Mouse (Mus musculus): Measurements from ENCODE around the gene Olfr2.

- TF ChIP-seq MAX (IDR thresholded peaks at IDR 0.05; ENCODE audit: low read length) (no peak), POLR2A (IDR thresholded peaks at IDR 0.05; ENCODE audit: control insufficient read depth in 1 of 2, insufficient read depth in 1 of 2, low read depth in 1 of 2, low read length in 2 of 2, poor library complexity in 1 of 2) (no peak), MXI1 (IDR thresholded peaks at IDR 0.05; ENCODE audit: low read depth, low read length) (no peak), GABPA (IDR thresholded peaks at IDR 0.05; ENCODE audit: low read depth, low read length) (no peak), EP300 (IDR thresholded peaks at IDR 0.05; ENCODE audit: low read depth in 1 of 2, low read length in 2 of 2) (no peak), CHD1 (IDR thresholded peaks at IDR 0.05; ENCODE audit: low read depth, low read length) (no peak), CTCF (IDR thresholded peaks at IDR 0.05 in 2 of 3, conservative IDR thresholded peaks at IDR 0.05 in 1 of 3; ENCODE audit: control insufficient read depth in 1 of 3, insufficient read depth in 1 of 3, low read depth in 2 of 3, low read length in 3 of 3, poor library complexity in 1 of 3, severe bottlenecking in 1 of 3) (no peak), ETS1 (IDR thresholded peaks at IDR 0.05; ENCODE audit: low read depth, low read length) (no peak), BHLHE40 (IDR thresholded peaks at IDR 0.05; ENCODE audit: borderline replicate concordance, low read depth, low read length) (no peak)
Observed at GRCm38 (mm10) chr7:107039934-107040563, 34.2 kb upstream of the Olfr2 start.

All from MEL (cell line).